ENCODE assay signal across 9 mouse cellular contexts in the genomic region with DNA sequence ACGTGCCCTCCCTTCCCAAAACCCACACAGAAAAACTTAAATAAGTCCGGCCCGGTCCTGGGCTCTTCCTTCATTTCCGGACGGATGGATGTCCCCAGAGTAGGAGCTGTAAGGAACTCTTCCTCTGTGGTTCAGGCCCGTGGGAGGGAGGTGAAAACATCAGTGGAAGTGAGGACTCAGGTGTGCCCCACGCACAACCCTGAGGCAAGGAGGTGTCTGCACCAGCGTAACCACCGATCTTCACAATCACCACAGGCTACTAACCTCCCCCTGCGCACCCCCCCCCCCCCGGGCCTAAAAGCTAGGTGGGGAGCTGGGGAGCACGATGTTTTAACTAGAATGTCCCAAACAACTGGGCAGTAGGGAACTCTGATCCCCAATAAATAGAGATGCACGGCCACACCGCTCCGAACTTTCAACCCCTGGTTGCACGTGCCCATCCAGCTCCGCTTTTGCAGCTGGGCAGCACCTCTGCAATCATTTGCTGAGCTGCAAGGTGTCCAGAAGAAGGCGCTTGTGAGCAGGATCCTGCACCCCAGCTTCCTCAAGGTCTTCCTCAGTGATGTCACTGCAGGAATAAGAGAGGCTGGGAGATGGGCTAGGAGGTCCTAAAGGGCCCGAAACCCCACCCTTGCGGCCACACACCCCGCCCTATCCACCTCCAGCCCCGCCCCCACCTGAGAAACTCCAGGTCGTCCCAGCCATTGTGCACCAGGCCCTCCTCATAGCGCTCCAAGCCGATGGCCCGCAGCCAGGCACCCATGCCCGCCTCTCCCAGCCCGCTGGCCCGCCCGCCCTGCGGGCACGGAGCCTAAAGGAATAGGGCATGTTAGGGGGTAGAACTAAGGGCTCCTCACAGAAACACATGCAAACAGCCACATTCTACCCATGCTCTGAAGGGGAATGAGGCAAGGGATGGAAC. TPM values are rescaled to one million over a fixed set of nuclear protein-coding genes. Genes with fewer than 3 reads are reported as not detected.
A peak's percentile ranks its signal among the peaks of the same experiment; 100 is the strongest.
DNase-seq lines count a peak whose midpoint lies in the region; ATAC-seq lines count a peak whose summit lies in the region.
"Had no signal": no experiment of that assay in that cellular context is flagged by ENCODE, and none has a peak within 500 bp of the region (broad histone marks: within the 10 kb centered on the region; RNA-seq: fewer than 3 reads in every experiment).

No protein-coding gene starts in this region.

- 22% methylated on average over 32 of the region's 32 CpGs for WGBS in forebrain, embryonic 13.5 days
- WGBS in midbrain, embryonic 14.5 days: 30% methylated on average over 32 of the region's 32 CpGs

- ATAC-seq in forebrain, embryonic 13.5 days: 0 out of 2 replicates have a peak, but pooled peaks have one; percentile 3
- ATAC-seq in midbrain, embryonic 14.5 days (ENCODE audit: low FRiP score, low TSS enrichment): no peak

- peaks cover 26% of the 10 kb centered on the region for H3K4me1 ChIP-seq in forebrain, embryonic 13.5 days
- peaks cover 17% of the 10 kb centered on the region; the same call in 1 of the 2 replicates for H3K4me1 ChIP-seq in midbrain, embryonic 14.5 days (ENCODE audit: control insufficient read depth, insufficient read depth, low read length)

- peak; percentile 61 for DNase-seq in ovary, postnatal 36 days (ENCODE audit: low spot score)
- DNase-seq in ovary, postnatal 14 days (ENCODE audit: low spot score): no peak
- DNase-seq in kidney, postnatal 14 days: peak; percentile 64
- DNase-seq in midbrain, embryonic 14.5 days: peak; percentile 52
- DNase-seq in urinary bladder, adult 18-20 months (ENCODE audit: low spot score in 2 of 2): no peak
- no peak for DNase-seq in gastrocnemius, postnatal 36 days
- no peak for DNase-seq in ovary, adult 18-20 months (ENCODE audit: low spot score)
- DNase-seq: liver, embryonic 13.5 days had no signal

- intact Hi-C loops in gastrocnemius, postnatal 36 days (cut with DNase I): loop anchor here (5.0 kb wide), 1 partner anchor 146 kb away; no protein-coding TSS in a partner anchor

- peaks cover 38% of the 10 kb centered on the region for H3K36me3 ChIP-seq in forebrain, embryonic 13.5 days (ENCODE audit: poor library complexity, severe bottlenecking)
- H3K36me3 ChIP-seq in midbrain, embryonic 14.5 days (ENCODE audit: control insufficient read depth, insufficient read depth, low read length): peaks cover 11% of the 10 kb centered on the region; the same call in 1 of the 2 replicates

- no peak overlapping the region for H3K4me2 ChIP-seq in forebrain, embryonic 13.5 days
- no peak overlapping the region for H3K4me2 ChIP-seq in midbrain, embryonic 14.5 days (ENCODE audit: low read length)

- no peak overlapping the region for H3K27ac ChIP-seq in forebrain, embryonic 13.5 days
- no peak overlapping the region for H3K27ac ChIP-seq in midbrain, embryonic 14.5 days (replicated peaks; ENCODE audit: low read depth, low read length)
- H3K27ac ChIP-seq: liver, embryonic 13.5 days had no signal

- H3K9me3 ChIP-seq in forebrain, embryonic 13.5 days (replicated peaks): no peaks in the 10 kb centered on the region
- H3K9me3 ChIP-seq in midbrain, embryonic 14.5 days (ENCODE audit: control insufficient read depth, low read length): no peaks in the 10 kb centered on the region
- H3K9me3 ChIP-seq: liver, embryonic 13.5 days had no signal

- no peak overlapping the region for H3K9ac ChIP-seq in forebrain, embryonic 13.5 days
- no peak overlapping the region for H3K9ac ChIP-seq in midbrain, embryonic 14.5 days (replicated peaks; ENCODE audit: low read length)
- H3K9ac ChIP-seq: liver, embryonic 13.5 days had no signal

- H3K4me3 ChIP-seq in forebrain, embryonic 13.5 days: no peak overlapping the region
- H3K4me3 ChIP-seq in midbrain, embryonic 14.5 days (replicated peaks; ENCODE audit: low read depth, low read length): no peak overlapping the region

- H3K27me3 ChIP-seq in forebrain, embryonic 13.5 days: peaks cover 58% of the 10 kb centered on the region
- H3K27me3 ChIP-seq in midbrain, embryonic 14.5 days (ENCODE audit: control insufficient read depth, insufficient read depth, low read length): peaks cover 56% of the 10 kb centered on the region

RNA-seq across cellular contexts. Expression of a gene that starts 5.0 kb away (rescaled TPM):
- 0.10 TPM in 1 of 2 replicates, not detected in the other for polyA plus RNA-seq in forebrain, embryonic 13.5 days (2015; fragmentation: Nextera tagmentation; extraction: Ambion mirVana)
- 0.84 and 1.00 TPM in 2 replicates for polyA plus RNA-seq in midbrain, embryonic 14.5 days (2014; fragmentation: Nextera tagmentation; extraction: Ambion mirVana)
- not detected for total RNA-seq in gastrocnemius, postnatal 36 days (2021)
- polyA plus RNA-seq: liver, embryonic 13.5 days had no signal

RNA-seq across cellular contexts. Expression of a gene that starts 14.9 kb away (rescaled TPM):
- polyA plus RNA-seq in forebrain, embryonic 13.5 days (2015; fragmentation: Nextera tagmentation; extraction: Ambion mirVana): 23.9 and 31.8 TPM in 2 replicates
- polyA plus RNA-seq in midbrain, embryonic 14.5 days (2014; fragmentation: Nextera tagmentation; extraction: Ambion mirVana): 8.9 and 9.7 TPM in 2 replicates
- 10 to 100 TPM; 79.2 to 96.2 TPM for total RNA-seq in gastrocnemius, postnatal 36 days (2021)

RNA-seq across cellular contexts. Expression of a gene that starts 33.9 kb away (rescaled TPM):
- 0.67 and 0.75 TPM in 2 replicates for polyA plus RNA-seq in forebrain, embryonic 13.5 days (2015; fragmentation: Nextera tagmentation; extraction: Ambion mirVana)
- 2.5 TPM in 1 of 2 replicates, not detected in the other for polyA plus RNA-seq in midbrain, embryonic 14.5 days (2014; fragmentation: Nextera tagmentation; extraction: Ambion mirVana)
- total RNA-seq in gastrocnemius, postnatal 36 days (2021): 1 to 10 TPM; 1.3 to 2.0 TPM

RNA-seq across cellular contexts. Expression of a gene that starts 40.4 kb away (rescaled TPM):
- 95.4 and 106 TPM in 2 replicates for polyA plus RNA-seq in forebrain, embryonic 13.5 days (2015; fragmentation: Nextera tagmentation; extraction: Ambion mirVana)
- 77.1 and 81.6 TPM in 2 replicates for polyA plus RNA-seq in midbrain, embryonic 14.5 days (2014; fragmentation: Nextera tagmentation; extraction: Ambion mirVana)
- 10 to 100 TPM; 16.6 to 22.3 TPM for total RNA-seq in gastrocnemius, postnatal 36 days (2021)

RNA-seq across cellular contexts. Expression of a gene that starts 47.5 kb away (rescaled TPM):
- 8.6 and 20.1 TPM in 2 replicates for polyA plus RNA-seq in forebrain, embryonic 13.5 days (2015; fragmentation: Nextera tagmentation; extraction: Ambion mirVana)
- 6.7 and 7.9 TPM in 2 replicates for polyA plus RNA-seq in midbrain, embryonic 14.5 days (2014; fragmentation: Nextera tagmentation; extraction: Ambion mirVana)
- 1 to 10 TPM in 1 of 2 experiments, under 1 TPM in 1; 0.91 to 1.2 TPM for total RNA-seq in gastrocnemius, postnatal 36 days (2021)

Comparison
In these comparisons a context has a peak if more than half of its experiments do, and no peak if none do; other contexts are left out.
1. DNase-seq: peak in ovary, postnatal 36 days (single experiment), kidney, postnatal 14 days (single experiment) and midbrain, embryonic 14.5 days (single experiment); none in ovary, postnatal 14 days (single experiment), urinary bladder, adult 18-20 months (0 of 2), gastrocnemius, postnatal 36 days (0 of 2) and ovary, adult 18-20 months (single experiment).